Mouse (Mus musculus) heart, postnatal 10 days (tissue): ENCODE data around the gene Dlgap4. TPM values are rescaled to one million over a fixed set of nuclear protein-coding genes. Genes with fewer than 3 reads are reported as not detected.

Source experiments
- DNase-seq, 2 experiments: peaks; one replicate each; pipeline ENCODE4 v3.0.0; 2021
- intact Hi-C: fragments of 180-260 bp; cut with DNase I; formaldehyde crosslinking; loops from one replicate; pipeline ENCODE4 v1.15.1; 2025
- total RNA-seq, 2 experiments: library from RNA; stranded (reverse); gene quantifications; 2 replicates each; pipeline ENCODE4 v1.2.3; 2021

The Dlgap4 gene
- total RNA-seq, 2 experiments from 2014 or later, result 45.2 to 46.7 TPM

DNA sequence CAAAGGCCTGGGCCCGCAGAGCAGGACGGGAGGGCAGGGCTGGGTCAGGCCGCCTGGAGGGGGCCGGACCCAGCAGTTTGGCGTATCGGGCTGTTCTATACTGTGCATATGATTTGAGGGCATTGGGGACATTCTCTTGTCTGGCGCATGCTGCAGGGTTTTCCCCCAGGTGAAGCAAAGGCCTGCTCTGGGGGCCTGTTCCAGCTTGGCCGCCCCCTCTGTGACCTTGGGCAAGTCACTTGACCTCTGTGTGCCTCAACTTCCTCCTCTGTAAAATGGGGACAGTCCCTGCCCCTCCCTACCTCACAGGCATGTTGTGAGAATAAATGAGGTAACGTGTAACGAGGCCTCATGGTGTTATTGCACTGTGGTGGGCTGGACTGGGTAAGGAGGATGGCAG, 150.5 kb downstream of the Dlgap4 start:
- DNase-seq, result no peak

DNA sequence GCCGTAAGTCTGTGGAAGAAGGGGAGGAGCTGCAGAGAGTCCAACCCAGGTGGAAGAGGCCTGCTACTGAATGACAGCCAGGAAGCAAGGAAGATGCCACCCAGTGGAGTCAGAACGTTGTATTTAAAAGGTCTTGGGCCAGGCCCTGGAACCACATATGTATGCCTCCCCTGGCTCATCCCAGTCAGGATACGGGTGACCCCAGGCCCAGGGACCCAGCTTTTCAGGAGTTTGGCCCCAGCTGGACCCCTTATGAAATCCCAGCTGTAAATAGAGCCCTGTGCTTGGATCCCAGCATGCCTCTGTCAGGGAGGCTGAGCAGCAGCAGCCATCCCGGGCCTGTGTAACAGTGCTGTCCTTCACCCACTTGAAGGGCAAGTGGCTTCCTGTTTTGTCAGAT, 151.2 kb downstream of the Dlgap4 start:
- intact Hi-C loops, result loop anchor here (5.0 kb wide), 1 partner anchor 42 kb away; no protein-coding TSS in a partner anchor
- DNase-seq, result no peak

More for the DNA sequence above, 150.5 kb downstream of the Dlgap4 start:
- intact Hi-C loops, result loop anchor here (5.0 kb wide), 1 partner anchor 42 kb away; no protein-coding TSS in a partner anchor

DNA sequence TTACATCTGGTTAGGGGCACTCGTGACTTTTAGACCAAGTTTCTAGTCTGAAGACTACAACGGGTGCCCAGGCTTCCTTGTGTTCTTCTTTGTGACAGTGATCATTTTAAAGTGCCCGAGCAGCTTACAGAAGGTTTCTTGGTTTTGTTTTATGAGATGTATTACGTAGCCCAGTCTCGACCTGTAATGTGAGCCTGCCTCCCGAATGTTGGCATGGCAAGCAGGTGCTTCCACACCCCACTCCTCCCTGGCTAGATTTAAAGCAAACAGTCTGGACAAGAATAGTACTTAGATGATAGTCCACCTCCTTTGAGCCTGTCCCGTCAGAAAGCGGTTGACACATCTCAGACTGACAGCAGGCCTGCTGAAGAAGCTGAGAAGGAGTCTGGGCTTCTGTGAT, 152.1 kb downstream of the Dlgap4 start:
- intact Hi-C loops, result no loop called here
- DNase-seq, result no peak

DNA sequence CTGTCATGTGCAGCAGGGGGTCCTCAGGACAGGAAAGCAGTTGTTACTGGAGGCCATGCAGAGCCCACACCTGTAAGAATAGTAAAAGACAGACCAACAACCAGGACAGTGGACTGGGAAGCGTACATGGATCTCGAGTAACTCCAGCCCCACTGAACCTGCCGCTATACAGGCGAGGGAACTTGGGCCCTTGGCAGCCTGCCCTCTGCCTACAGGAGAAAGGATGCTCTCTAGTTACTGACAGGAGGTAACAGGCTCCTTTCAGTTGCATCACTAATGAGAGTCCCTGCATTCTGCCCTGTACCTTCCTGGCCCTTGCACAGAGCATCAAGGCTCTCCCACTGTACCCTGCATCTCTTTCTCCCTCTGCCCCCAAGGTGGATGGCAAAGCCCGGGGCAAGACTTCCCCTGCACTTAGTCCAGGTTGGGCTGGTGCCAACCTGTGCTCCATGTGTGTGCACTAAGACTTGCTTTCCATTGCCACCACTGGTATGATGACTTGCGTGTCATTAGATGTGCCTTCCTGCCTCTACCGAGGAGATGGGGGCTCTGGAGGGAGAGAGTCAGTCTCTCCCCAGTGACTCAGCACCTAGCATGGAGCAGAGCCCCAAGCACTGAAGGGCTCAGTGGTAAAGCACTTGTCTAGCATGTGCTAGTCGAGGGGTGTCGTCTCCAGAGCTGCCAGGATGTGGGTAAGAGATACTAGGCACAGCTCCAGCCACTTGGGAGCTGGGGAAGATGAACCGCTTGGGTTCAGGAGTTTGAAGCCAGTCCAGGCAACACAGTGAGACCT, 152.9 kb downstream of the Dlgap4 start:
- intact Hi-C loops, result no loop called here
- no peak for DNase-seq

DNA sequence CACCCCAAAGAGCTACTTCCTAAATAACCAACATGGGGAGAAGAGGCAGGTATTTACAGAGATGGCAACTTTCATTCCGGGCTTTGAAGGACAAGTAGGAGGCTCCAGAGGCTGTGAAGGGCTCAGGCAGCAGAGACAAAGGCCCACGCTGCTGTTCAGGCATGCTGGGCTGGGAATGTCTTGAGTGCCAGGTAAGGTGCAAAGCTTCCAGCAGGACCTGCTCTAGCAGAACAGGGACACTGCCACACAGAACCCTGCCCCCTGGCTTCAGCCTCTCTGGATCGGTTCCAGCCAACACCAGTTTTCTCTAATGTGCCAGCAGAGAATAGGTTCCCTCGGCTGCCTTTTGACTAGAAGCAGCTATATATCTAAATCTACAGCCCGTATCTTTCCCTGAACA, 153.6 kb downstream of the Dlgap4 start:
- DNase-seq, result no peak
- intact Hi-C loops, result no loop called here

DNA sequence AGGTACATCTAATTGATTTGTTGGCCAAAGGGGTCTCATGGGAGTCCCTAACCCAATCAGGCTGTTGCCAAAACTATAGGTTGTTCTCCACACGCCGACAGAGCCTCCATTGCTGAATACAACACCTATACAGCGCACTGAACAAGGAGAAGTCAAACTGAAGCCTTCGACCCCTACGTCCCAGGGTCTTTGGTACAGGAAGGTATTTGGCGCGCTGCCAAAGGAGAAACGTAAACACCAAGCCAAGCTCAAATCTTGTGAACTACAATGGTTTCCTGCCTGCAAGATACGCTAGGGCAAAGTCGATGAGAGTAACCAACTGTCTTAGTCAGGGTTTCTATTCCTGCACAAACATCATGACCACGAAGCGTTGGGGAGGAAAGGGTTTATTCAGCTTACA, 155.8 kb downstream of the Dlgap4 start:
- no peak for DNase-seq
- intact Hi-C loops, result no loop called here

DNA sequence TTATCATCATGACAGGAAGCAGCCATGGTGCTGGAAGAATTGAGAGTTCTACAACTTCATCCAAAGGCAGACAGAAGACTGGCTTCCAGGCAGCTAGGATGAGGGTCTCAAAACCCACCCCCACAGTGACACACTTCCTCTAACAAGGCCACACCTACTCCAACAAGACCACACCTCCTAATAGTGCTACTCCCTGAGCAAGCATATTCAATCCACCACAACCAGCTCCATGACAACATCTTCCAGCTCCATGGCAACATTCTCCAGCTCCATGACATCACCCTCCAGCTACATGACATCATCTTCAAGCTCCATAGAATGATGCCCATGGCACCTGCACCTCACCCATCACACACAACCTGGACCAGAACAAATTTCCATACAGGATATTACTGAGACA, 160.0 kb downstream of the Dlgap4 start:
- intact Hi-C loops, result no loop called here
- no peak for DNase-seq

DNA sequence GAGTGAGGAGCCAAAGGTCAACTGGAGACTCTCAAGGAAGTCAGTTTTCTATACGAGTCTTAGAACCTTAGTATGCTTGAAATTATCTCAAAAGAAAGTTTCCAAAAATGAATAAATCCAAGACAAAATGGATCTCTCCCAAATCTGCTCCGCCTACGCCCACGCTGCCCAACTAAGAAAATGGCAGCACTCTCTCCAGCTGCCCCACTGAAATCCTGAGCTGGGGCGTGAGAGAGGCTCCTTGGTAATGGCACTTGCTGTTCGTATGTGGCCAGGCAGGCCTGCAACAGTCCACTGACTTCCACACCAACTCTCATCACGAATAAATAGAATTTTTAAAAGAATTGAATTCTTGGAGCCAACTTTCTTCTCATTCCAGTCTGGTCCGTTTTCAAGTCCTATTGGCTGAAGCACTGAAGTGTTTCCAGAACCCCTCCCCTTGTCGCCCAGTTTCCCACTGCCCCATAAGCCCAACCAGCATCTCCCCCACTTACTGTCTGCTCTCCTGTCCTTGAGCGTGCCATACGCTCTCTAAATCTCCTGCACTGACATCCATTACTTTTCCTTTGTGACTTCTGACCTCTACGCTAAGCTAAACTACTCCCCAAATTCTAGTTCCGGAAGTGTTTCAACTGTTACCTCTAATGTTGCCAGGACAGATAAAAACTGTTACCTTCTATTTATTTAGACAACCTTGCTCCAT, 160.7 kb downstream of the Dlgap4 start:
- intact Hi-C loops, result no loop called here
- DNase-seq, result peak in 1 of 2 experiments; percentile 27

DNA sequence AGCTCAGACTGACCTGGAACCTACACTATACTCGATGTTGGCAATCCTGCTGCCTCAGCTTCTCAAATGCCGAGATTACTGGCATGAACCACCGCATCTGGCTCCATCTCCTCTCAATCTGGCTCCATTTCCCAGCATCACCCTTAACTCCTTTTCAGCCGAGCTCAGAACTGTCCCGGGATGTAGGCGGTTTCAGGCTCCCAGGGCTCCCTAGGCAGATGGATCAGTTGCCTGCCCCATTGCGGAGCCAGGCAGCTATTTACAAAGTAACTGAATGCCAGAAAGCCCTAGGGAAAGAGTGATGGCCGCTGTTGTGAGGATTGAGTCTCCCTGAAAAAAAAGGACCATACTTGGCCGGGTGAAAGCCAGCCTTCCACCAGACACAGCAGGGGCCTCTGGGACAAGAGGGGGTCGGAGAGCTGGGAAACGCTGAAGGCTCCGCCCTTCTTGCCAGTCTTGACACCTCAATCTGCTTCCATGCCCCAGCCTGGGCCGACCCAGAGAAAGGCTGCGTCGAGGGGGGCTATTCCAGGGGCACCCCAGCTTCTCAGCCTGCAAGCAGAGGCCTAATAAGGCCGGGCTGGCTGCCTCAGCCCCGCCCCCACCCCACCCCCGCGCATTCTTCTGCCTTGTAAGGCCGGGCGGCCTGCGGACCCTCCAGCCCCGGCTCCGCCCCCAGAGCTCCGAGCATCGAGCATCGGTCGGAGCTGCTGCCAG, 161.4 kb downstream of the Dlgap4 start, which contains the start of gene Myl9:
Gene Myl9 (plus strand): TSS at position 683 of the 717 bp plus-strand sequence.
- intact Hi-C loops, result no loop called here
- DNase-seq, result peak; percentile 73 to 79

DNA sequence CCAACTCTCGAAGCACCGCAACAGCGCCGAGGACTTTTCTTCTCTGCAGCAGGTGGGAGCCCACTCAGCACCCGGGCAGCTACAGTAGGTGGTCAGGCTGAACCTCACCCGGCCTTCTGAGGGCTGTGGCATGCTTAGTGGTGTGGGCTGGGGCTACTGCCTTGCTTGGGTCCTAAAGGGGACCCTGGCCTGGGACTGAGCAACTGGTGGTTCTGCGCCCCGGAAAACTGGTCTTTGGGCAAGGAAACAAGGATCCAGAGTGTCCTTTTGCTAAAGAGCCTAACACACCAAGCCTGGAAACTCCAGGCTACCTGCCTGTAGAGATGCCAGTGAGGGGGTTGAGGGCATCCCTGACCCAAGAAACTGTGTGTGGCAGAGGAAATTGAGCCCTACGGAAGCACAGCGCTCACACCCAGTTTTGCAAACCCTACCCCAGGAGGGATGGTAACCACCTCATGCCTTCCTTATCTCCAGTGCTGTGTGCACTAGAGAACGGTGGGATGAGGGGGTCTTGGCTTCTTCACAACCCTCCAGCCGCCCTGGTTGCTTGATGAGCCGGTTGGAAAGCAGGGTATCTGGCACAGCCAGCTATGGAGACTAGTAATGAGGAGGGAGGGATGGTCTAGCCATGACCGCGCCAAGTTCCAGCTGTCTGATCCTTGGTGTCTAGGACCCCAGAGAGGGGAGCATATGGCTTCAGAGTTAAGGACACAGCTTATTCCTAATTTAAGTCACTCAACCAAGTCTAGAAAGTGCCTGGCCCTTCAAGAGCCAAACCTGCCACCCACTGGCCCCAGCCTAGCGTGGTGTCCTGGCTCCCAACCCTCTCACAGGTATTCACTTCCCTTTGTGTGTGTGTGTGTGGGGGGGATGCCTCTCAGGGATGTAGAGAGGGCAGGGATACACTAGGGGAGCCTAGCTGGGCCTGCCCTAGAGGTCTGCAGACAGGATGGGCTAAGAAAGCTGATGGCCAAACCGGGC, 162.2 kb downstream of the Dlgap4 start:
- peak in 1 of 2 experiments; percentile 9 for DNase-seq
- intact Hi-C loops, result no loop called here

DNA sequence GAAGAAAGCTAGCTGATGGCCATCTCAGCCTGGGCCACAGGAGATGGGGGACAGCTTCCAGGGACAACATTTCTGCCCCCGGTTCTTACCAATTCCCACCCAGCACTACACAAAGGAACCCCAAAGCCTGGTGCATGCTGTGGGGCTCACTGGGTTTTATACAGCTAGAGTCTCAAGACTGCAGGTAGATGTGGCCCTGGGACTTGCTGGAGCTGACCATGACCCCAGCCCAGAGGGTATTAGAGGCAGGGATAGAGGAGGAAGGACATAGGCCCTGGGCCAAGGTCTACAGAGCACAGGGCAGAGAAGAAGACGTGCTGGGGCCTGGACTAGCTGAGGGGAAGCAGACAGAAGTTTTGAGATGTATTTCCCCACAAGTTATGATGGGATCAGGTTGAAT, 163.4 kb downstream of the Dlgap4 start:
- intact Hi-C loops, result no loop called here
- DNase-seq, result no peak

DNA sequence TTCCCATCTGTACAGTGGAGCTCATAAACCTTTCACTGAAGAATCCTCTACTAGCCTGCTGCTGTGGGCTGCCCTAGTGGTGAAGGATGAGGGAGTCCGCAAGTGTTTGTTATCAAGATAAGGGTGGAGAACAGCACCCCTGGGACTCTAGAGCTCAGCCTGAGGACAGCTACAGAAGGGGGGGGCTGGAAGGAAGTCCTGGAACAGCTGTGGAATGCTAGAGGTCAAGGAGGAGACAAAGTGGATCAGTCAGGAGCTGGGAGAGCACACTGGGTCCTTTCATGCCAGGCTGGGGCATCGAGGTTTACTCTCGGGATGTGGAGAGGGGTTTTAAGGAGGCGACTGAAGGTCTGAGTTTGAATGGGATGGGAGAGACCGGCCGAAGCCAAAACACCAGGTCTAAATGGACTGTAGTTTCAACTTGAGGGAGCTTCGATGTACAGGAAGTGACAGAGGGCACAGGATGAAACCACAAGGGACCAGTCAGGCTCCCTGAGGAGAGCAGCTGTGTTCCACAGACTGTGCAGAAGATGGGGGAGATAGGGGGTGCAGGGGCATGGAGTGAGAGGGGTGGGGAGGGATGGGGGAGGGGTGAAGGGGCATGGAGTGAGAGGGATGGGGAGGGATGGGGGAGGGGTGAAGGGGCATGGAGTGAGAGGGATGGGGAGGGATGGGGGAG, 164.0 kb downstream of the Dlgap4 start:
- intact Hi-C loops, result no loop called here
- DNase-seq, result peak; percentile 53 to 58

DNA sequence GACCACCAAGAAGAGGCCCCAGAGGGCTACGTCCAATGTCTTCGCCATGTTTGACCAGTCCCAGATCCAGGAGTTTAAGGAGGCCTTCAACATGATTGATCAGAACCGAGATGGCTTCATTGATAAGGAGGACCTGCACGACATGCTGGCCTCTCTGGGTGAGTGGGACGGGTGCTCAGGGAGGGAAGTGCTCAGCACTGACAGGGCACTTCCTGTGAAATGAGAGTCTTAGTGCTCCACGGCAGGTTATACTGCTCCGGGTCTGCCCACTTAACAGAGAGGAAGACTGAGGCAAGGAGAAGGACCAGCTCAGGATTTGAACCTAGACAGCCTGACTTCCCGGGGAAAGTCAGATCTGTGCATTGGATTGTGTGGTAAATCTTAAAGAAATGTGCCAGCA, 165.1 kb downstream of the Dlgap4 start:
- DNase-seq, result no peak
- intact Hi-C loops, result no loop called here

DNA sequence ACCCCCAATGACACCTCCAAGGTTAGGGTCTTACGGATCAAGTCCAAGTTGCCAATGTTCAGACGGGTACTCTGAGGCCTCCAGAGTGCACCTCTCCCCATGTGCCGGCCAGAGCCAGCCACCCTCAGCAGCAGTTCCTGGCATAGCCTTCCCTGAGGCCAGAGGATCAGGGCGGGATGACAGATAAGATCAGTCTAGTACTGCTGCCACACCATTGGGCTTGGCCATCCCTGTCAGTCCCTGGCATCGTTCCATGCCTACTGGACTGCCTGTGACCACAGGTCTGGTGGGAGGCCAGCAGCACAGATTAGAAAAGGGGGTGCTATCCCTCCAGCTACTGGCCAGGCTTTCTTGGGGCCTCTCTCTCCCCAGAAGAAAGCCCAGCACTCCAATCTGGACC, 165.5 kb downstream of the Dlgap4 start:
- intact Hi-C loops, result no loop called here
- no peak for DNase-seq

DNA sequence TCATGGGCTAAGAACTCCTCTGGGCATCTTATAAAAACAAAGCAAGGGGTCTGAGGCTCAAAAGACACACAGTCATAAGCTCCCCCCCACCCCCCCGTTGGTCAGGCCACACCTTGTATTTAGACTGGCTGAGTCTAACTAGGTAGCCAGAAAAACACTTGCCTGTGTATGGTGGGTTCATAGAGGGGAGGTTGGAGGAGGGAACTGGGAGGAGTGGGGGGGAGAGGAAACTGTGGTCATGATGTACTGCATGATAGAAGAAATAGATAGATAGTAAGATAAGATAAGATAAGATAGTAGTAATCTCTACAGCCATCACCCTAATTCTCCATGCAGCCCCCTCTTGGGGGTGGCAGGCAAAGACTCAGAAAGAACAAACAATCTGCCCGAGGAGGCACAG, 166.0 kb downstream of the Dlgap4 start:
- intact Hi-C loops, result no loop called here
- no peak for DNase-seq

DNA sequence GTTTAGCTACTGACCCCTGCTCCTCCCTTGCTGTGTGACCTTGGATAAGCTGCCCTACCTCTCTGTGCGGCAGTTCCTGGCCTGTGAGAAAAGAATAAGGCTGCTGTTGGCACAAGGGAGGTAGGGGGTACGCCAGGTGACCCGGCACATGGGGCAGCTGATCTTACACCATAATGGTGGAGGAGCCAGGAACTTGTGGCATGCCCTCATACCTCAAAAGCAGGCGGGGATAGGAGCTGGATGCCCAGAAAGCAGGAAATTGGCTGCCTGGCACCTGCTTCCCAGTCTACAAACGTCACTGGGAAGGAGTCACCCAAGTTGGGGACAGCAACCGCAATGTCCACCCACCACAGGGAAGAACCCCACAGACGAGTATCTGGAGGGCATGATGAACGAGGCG, 166.6 kb downstream of the Dlgap4 start:
- no peak for DNase-seq
- intact Hi-C loops, result no loop called here

DNA sequence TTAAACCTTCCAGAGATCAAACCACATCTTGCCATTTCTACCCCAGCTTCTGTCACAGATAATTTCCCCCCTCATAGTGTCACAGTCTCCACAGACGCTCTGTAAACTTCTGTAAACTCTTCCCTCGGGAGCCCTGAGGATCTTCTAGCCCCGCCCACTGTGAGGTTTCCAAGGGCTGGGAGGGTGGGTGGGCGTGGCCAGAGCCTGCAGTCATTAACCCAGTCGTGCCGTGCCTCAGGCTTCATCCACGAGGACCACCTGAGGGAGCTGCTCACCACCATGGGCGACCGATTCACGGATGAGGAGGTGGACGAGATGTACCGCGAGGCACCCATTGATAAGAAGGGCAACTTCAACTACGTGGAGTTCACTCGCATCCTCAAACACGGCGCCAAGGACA, 167.2 kb downstream of the Dlgap4 start:
- intact Hi-C loops, result no loop called here
- DNase-seq, result peak in 1 of 2 experiments; percentile 32

DNA sequence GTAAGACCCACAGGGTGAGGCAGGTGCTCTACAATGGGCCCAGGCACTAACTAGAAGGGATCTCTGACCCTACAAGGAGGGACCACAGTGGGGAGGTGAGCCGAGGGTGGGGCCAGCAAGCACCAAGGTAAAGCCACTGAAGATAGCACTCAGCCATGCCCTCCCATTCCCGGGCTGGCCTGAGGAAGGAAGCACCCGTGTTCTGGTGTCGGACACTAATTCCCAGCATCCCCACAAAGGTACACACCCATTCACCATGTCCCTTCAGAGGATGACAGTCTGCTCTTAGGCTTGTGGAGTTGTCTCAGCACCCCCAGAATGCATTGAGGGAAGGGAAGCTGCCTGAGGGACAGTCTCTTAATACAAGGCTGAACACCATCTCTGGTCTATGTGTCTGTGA, 167.8 kb downstream of the Dlgap4 start:
- no peak for DNase-seq
- intact Hi-C loops, result no loop called here

DNA sequence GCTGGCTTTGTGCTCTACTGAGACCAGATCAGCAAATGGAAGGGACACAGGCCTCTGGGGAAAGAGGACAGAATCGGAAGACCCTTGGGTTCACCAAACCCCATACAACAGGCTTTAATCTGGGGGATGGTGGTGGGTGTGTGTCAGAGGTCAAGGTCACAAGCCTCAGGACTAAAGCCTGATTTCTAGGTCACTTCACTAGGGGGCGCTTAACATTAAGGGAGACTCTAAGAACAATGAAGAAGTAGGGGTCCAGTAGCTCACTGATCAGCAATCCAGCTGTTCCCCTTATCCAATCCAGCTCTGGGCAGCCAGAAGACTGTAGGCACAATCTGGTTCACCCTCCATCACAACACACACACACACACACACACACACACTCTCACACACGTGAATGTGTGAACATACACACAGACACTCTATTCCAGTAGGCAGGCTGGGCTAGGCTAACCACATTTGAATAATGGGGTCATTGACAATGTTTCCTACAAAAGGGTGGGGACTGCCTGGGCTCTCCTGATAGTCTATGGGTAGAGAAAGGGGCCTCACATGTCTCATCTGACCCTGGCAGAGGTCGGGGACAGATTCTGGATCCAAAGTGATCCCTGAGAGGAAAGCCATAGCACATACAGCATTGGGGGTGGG, 168.5 kb downstream of the Dlgap4 start:
- intact Hi-C loops, result no loop called here

More for the DNA sequence above, 168.5 kb downstream of the Dlgap4 start:
- DNase-seq, result peak in 1 of 2 experiments; percentile 15
